Mouse (Mus musculus): ENCODE data around the gene Sh3bgrl2.

Sh3bgrl2 gene

GRCm38 (mm10) chr9:83679626-83680025, 131.5 kb downstream of the Sh3bgrl2 start:
- DNase-seq (ENCODE audit: low spot score), result no peak

- DNase-seq (ENCODE audit: low spot score), result no peak
Observed at GRCm38 (mm10) chr9:83681661-83682655, 133.8 kb downstream of the Sh3bgrl2 start.

GRCm38 (mm10) chr9:83686511-83687100, 138.5 kb downstream of the Sh3bgrl2 start:
- DNase-seq (ENCODE audit: low spot score), result peak; percentile 14

- DNase-seq (ENCODE audit: low spot score), result no peak
Observed at GRCm38 (mm10) chr9:83687904-83688303, 139.8 kb downstream of the Sh3bgrl2 start.

Data from layer of hippocampus, adult 11-12 months (tissue).